Mouse (Mus musculus) limb, embryonic 10.5 days (tissue): Measurements from ENCODE around the gene Mrpl39. TPM values are rescaled to one million over a fixed set of nuclear protein-coding genes. Genes with fewer than 3 reads are reported as not detected.

Experiments
- DNase-seq: peaks from one replicate; pipeline ENCODE4 v3.0.0-alpha.2; 2017; ENCODE audit warnings: low spot score
- H3K27ac ChIP-seq: fragments of 300-500 bp; sonication (generic); 2 replicates; pipeline ENCODE4 v1.5.1; 2016; ENCODE audit warnings: mild to moderate bottlenecking
- H3K27me3 ChIP-seq: fragments of 300-500 bp; sonication (generic); 2 replicates; pipeline ENCODE4 v1.6.1; 2016; ENCODE audit warnings: low read depth, mild to moderate bottlenecking; ENCODE audit not compliant: poor library complexity, severe bottlenecking
- H3K36me3 ChIP-seq: fragments of 300-500 bp; sonication (generic); 2 replicates; pipeline ENCODE4 v1.6.1; 2016; ENCODE audit warnings: mild to moderate bottlenecking, moderate library complexity
- H3K4me1 ChIP-seq: fragments of 300-500 bp; sonication (generic); 2 replicates; pipeline ENCODE4 v1.6.1; 2016
- H3K4me3 ChIP-seq: fragments of 300-500 bp; sonication (generic); 2 replicates; pipeline ENCODE4 v1.5.1; 2016; ENCODE audit warnings: mild to moderate bottlenecking, moderate library complexity
- H3K9me3 ChIP-seq: fragments of 300-500 bp; sonication (generic); replicated peaks from 2 replicates; pipeline ENCODE4 v1.6.1; 2016; ENCODE audit warnings: mild to moderate bottlenecking
- WGBS: fragments of 180-500 bp; shearing (Covaris S2); methylation state at CpG from one replicate; pipeline ENCODE4 v1.1.7; 2016; 5-methylcytosine and 5-hydroxymethylcytosine counted together
- microRNA counts: library from miRNA; unstranded; fragments of <30 nt; microRNA quantifications from one replicate; lab custom pipeline; 2017
- microRNA-seq: library from miRNA; unstranded; fragments of <30 nt; microRNA quantifications from one replicate; pipeline ENCODE4, GENCODE M21; 2017
- polyA plus RNA-seq: library from polyadenylated mRNA; unstranded; fragments of >200 nt; fragmentation: Nextera tagmentation; extraction: Ambion mirVana; gene quantifications from 2 replicates; pipeline ENCODE4 v1.2.1, GENCODE M21; 2016

Gene Mrpl39
- polyA plus RNA-seq, 1 experiment from 2014 or later: 52.5 TPM

DNA sequence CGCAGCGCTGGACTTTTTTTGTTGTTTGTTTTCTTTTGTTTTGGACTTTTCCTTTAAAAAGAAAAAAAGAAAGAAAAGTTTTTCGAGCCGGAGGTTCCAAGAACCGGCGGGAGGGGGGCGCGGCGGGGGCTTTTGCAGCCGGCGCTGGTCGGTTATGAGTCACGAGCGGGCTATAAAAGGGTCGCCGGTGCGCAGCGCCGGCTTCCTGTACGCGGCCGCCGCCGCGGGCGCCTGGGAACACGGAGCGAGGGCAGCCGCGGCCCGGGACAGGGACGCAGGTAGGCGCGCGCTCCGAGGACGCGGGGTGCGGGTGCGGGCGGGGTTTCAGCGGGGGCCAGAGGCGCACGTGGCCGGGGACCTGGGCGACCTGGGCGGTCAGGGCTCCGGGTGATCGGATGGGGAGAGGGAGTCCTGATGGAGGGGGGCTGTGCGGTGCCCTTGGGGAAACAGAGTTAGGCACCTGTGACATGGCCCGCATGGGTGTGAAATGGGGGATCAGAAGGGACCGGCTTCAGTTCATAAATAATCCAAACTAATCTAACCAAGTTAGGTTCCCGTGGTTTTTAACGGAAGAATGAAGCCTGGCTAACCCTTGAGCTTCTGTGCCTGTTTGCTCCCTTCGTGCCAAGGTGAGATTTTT lies 32.3 kb downstream of the Mrpl39 start:
- H3K27me3 ChIP-seq: 0 out of 2 replicates have a peak, but pooled peaks cover 4% of the 10 kb centered on the region

DNA sequence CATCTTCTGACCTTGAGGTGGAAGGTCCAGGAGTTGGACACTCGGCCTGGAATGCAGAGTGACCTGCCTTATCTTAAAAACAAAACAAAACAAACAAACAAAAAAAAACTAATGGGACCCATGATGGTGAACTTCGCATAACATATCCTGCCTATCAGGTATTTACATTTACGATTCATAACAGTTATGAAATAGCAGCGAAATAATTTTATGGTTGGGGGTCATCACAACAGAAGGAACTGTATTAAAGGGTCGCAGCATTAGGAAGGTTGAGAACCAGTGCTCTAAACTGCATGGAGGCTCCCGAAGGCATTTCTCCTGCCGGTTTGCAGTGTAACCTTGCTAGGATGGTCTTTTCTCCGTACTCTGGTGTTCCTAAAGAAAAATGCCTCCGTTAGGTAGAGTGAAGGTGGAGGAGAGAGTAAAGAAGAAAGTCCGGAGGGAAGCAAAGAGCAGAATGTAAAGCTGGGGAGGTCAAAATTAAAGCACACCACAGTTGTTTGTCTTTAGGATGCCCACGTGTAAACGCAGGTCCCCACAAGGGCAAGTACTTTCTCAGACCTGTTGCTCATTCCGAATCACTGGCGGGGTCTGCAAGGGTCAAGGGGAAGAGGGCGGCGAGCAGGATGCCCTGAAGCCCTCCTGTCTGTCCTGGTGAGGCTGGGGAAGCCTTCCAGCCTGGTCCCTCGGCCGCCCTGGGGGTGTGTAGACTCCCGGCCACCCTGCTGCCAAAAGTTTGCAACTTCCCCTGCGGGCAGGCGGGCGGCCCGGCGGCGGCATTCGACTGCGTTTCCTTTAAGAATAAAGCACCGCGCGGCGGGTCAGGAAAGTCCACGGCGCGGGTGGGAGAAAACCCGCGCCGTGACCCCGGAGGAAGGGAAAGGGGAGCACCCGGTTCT lies 33.1 kb downstream of the Mrpl39 start:
- no peaks in the 10 kb centered on the region for H3K36me3 ChIP-seq
- WGBS: 12% methylated on average over 39 of the region's 39 CpGs
- H3K4me3 ChIP-seq: peak overlapping the region; percentile 76
- H3K27ac ChIP-seq: peak overlapping the region; percentile 88
- 0 out of 2 replicates have a peak, but pooled peaks cover 4% of the 10 kb centered on the region for H3K27me3 ChIP-seq
- no peaks in the 10 kb centered on the region for H3K9me3 ChIP-seq
- H3K4me1 ChIP-seq: peaks cover 12% of the 10 kb centered on the region
- peak; percentile 67 for DNase-seq

More for the DNA sequence above, 32.3 kb downstream of the Mrpl39 start:
- Histone ChIP-seq H3K4me3 (peak overlapping the region; percentile 76), H3K27ac (peak overlapping the region; percentile 88), H3K9me3 (no peaks in the 10 kb centered on the region), H3K36me3 (no peaks in the 10 kb centered on the region), H3K4me1 (peaks cover 12% of the 10 kb centered on the region)
- peak; percentile 68 for DNase-seq
- under 1% methylated on average over 55 of the region's 55 CpGs for WGBS

DNA sequence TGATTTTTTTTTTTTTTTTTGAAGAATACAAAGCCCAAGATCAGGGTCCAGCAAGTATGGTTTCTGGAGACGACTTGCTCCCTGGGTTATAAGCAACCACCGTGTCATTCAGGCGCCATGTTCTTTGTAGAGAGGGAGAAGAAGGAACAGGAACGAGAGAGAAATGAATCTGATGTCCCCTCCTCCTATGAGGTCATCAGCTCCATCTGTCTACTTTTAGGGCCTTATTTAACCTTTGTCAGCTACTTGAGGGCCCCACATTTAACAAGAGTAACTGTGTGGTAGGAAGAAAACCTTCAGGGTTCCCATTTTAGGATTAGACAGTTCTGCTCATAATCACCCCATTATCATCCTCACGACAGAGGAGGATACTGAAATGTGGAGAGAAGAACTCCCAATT lies 34.5 kb downstream of the Mrpl39 start:
- no peak overlapping the region for H3K27ac ChIP-seq
- H3K36me3 ChIP-seq: no peaks in the 10 kb centered on the region
- DNase-seq: no peak
- 0 out of 2 replicates have a peak, but pooled peaks cover 4% of the 10 kb centered on the region for H3K27me3 ChIP-seq
- H3K4me1 ChIP-seq: peaks cover 12% of the 10 kb centered on the region
- WGBS: 89% methylated on average over 5 of the region's 5 CpGs
- no peak overlapping the region for H3K4me3 ChIP-seq
- H3K9me3 ChIP-seq: no peaks in the 10 kb centered on the region

DNA sequence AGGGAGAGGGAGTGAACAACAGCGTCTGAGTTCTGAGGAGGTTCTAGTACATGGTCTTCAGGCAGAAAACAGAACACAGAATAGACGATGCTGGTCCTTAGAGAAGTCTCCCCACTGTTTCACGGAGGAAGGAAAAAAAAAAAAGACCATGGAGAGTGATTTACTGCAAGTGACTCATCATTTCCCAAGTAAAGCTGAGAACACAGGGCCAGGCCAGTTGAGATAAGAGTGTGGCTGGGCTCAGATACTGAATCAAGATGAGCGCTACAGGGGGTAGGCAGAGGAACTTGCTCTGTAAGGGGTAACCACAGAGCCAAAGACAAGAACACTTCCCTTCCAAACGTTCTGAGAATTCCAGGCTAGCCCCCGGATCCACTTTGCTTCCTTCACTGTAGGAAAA lies 36.8 kb downstream of the Mrpl39 start:
- Histone ChIP-seq H3K9me3 (no peaks in the 10 kb centered on the region), H3K27ac (no peak overlapping the region), H3K4me1 (0 out of 2 replicates have a peak, but pooled peaks cover 5% of the 10 kb centered on the region), H3K4me3 (no peak overlapping the region), H3K27me3 (no peaks in the 10 kb centered on the region), H3K36me3 (no peaks in the 10 kb centered on the region)
- DNase-seq: no peak
- 68% methylated on average over 6 of the region's 6 CpGs for WGBS

DNA sequence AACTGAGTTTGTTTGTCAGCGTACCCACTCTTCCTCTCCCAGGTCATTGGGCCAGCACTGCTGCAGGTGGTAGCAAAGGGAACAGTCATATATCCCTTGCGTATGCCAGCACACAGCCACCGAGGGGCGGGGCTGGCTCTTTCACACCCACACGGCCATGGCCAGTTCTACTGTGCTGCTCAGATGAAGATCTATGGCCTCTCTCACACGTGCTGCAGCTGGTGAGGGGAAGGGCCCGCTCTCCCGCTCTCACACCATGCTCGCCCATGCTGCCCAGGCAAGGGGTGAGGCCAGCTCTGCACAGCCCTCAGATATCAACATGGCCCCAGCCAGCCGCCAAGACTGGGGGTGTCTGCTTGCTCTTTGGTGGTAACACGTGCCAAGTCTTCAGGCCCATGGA lies 39.4 kb downstream of the Mrpl39 start:
- no peak for DNase-seq

DNA sequence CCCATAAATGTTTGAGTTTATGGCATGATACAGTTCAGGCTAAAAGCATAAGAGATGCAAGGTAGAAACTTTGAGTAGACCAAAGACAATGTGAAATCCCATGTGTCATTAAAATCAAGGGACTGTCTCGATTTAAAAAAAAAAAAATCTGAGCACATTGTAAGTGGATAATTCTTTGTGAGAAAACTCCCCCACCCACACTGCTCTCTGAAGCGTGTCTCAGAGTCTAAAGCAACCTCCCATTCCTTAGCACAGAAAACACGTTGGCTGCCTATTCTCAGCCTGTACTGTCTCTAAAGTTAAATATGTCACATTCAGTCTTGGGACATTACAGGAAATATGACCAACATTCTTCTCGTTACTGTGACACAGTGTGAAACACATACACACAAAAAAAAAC lies 53.6 kb downstream of the Mrpl39 start:
- no peaks in the 10 kb centered on the region for H3K9me3 ChIP-seq
- DNase-seq: no peak

More for the DNA sequence above, 39.4 kb downstream of the Mrpl39 start:
- WGBS: 84% methylated on average over 11 of the region's 11 CpGs
- Histone ChIP-seq H3K36me3 (no peaks in the 10 kb centered on the region), H3K27me3 (no peaks in the 10 kb centered on the region), H3K27ac (no peak overlapping the region), H3K9me3 (no peaks in the 10 kb centered on the region), H3K4me3 (no peak overlapping the region), H3K4me1 (no peaks in the 10 kb centered on the region)

DNA sequence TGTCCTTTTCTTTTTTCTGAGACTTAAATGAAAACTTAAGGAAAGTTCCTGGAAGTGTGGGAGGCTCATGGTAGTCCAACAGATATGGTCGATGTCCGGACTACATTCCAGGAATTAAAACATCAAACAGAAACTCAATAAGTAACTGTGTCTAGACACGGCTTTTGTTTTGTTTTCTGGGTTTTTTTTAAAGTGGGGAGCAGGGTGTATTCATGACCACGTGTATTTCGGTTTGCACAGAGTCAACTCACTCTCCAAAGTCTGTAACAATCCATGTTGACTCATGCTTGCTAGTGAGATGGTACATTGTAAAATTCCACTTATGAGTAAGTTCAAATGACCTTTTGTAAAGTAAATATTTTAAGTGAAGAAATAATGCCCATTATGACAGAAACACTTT lies 54.8 kb downstream of the Mrpl39 start:
- no peak for DNase-seq
- 85% methylated on average over 5 of the region's 5 CpGs for WGBS
- H3K4me3 ChIP-seq: no peak overlapping the region
- H3K27ac ChIP-seq: no peak overlapping the region
- no peaks in the 10 kb centered on the region for H3K4me1 ChIP-seq
- no peaks in the 10 kb centered on the region for H3K36me3 ChIP-seq
- H3K9me3 ChIP-seq: no peaks in the 10 kb centered on the region
- no peaks in the 10 kb centered on the region for H3K27me3 ChIP-seq

More for the DNA sequence above, 53.6 kb downstream of the Mrpl39 start:
- 79% methylated on average over 4 of the region's 4 CpGs for WGBS
- Histone ChIP-seq H3K27me3 (no peaks in the 10 kb centered on the region), H3K36me3 (no peaks in the 10 kb centered on the region), H3K4me3 (no peak overlapping the region), H3K27ac (no peak overlapping the region), H3K4me1 (no peaks in the 10 kb centered on the region)

DNA sequence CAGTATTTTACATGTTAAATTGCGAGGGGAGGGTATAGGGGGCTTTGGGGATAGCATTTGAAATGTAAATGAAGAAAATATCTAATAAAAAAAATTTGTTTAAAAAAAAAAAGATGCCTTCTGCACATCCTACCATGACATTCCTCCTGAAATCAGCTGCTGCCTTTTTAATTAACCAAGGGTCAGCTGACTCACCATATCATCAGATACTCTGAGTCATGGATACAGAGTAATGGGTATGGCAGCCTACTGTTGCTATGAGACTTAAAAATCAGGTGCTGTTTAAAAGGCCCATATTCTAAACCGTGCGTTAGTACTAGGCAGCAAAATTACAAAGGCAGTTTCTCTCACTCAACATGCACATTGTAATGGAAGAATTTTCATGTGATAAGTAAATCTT lies 58.2 kb downstream of the Mrpl39 start:
- Histone ChIP-seq H3K4me3 (no peak overlapping the region), H3K4me1 (no peaks in the 10 kb centered on the region), H3K27me3 (no peaks in the 10 kb centered on the region), H3K9me3 (no peaks in the 10 kb centered on the region), H3K27ac (no peak overlapping the region), H3K36me3 (no peaks in the 10 kb centered on the region)
- no peak for DNase-seq
- WGBS: 85% methylated on average over 3 of the region's 3 CpGs

MicroRNAs within 50 kb of the gene (microRNA counts, 519-probe panel; counts per million panel counts)
- microRNA mmu-miR-155 (lab: Ali Mortazavi, UCI): 684 counts per million, percentile 72 among the panel's probes with 10 or more counts

Small RNA genes within 50 kb of the gene (microRNA-seq; reads per million reads assigned to microRNA genes)
- gene Mir155: 554 reads per million, percentile 67 among the genes with 10 or more reads in this experiment

Other genes starting within 250 kb of the Mrpl39 start
- gene A730009L09Rik, start 220.6 kb downstream of the Mrpl39 start, polyA plus RNA-seq: not detected in 2 replicates
- gene Jam2, start 38.4 kb upstream of the Mrpl39 start, polyA plus RNA-seq: 0.89 and 1.4 TPM in 2 replicates
- 35.6 and 39.5 TPM in 2 replicates for gene Gabpa, start 99.2 kb upstream of the Mrpl39 start, polyA plus RNA-seq
- 860 and 883 TPM in 2 replicates for gene Atp5j, start 99.9 kb upstream of the Mrpl39 start, polyA plus RNA-seq